Mouse (Mus musculus): ENCODE data around the gene Gabrg1. TPM values are rescaled to one million over a fixed set of nuclear protein-coding genes. Genes with fewer than 3 reads are reported as not detected.

The Gabrg1 gene
- total RNA-seq (2023) = not detected

GRCm38 (mm10) chr5:70842192-70843095 lies at the start of gene Gabrg1:
TSS of gene Gabrg1 (minus strand) at chr5:70842617.

